Mouse (Mus musculus): ENCODE data around the gene Tcaf2. TPM values are rescaled to one million over a fixed set of nuclear protein-coding genes. Genes with fewer than 3 reads are reported as not detected.
A peak's percentile ranks its signal among the peaks of the same experiment; 100 is the strongest.

The Tcaf2 gene
- total RNA-seq, 1 experiment from 2014 or later = 0.20 TPM

DNA sequence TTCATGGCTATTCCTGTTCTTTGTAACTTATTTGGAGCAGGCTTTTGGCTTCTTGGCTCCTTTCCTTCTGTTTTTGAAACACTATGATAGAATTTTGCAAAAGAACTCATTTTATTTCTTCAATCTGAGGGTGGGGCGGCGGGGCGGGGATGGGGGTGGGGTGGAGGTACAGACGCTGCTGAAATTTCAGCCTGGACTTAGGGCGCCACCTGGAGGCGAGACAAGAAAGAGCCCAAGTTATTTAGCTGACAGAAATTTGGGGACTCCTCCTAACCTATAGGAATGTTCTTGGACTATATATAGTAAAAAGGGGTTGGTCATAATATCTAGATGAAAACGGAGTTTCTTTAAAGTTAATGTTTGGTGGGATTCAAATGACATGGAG, 61.6 kb downstream of the Tcaf2 start:
- ATAC-seq (replicated peaks in 1 of 2; ENCODE audit: insufficient read depth in 1 of 2, low FRiP score in 2 of 2, low TSS enrichment in 1 of 2, low read depth in 1 of 2, poor library complexity in 2 of 2, severe bottlenecking in 2 of 2) = peak; percentile 49 to 51; a peak in 1 of 4 replicates

GRCm38 (mm10) chr6:42582741-42583487, 62.1 kb downstream of the Tcaf2 start:
- no peak for ATAC-seq (replicated peaks in 1 of 2; ENCODE audit: insufficient read depth in 1 of 2, low FRiP score in 2 of 2, low TSS enrichment in 1 of 2, low read depth in 1 of 2, poor library complexity in 2 of 2, severe bottlenecking in 2 of 2)

GRCm38 (mm10) chr6:42578678-42579077, 66.4 kb downstream of the Tcaf2 start:
- no peak for ATAC-seq (replicated peaks in 1 of 2; ENCODE audit: insufficient read depth in 1 of 2, low FRiP score in 2 of 2, low TSS enrichment in 1 of 2, low read depth in 1 of 2, poor library complexity in 2 of 2, severe bottlenecking in 2 of 2)

DNA sequence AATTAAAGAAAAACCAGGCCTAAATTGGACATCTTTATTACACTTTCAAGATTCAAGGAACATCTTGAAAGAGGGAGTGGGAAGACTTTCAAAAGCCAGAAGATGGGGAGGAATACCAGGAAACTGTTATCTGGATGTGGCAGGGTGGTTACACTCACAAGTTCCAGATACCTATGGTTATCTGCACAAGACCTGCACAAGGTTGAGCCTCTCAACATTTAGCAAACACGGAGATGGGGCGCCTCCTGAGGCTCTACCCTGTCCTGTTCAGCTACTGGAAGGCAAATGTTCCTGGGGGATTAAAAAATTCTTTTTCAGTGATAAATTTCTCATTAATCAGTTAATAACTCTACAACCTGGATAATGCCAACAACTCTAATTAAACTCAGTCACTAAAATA, 67.6 kb downstream of the Tcaf2 start:
- no peak for ATAC-seq (replicated peaks in 1 of 2; ENCODE audit: insufficient read depth in 1 of 2, low FRiP score in 2 of 2, low TSS enrichment in 1 of 2, low read depth in 1 of 2, poor library complexity in 2 of 2, severe bottlenecking in 2 of 2)

Other genes with a start within 250 kb of the Tcaf2 start
- not detected in 2 replicates for gene Tas2r143, start 245.0 kb downstream of the Tcaf2 start, total RNA-seq (2017)
- gene Tas2r135, start 239.8 kb downstream of the Tcaf2 start, total RNA-seq (2017) = not detected in 2 replicates
- gene Tas2r126, start 210.7 kb downstream of the Tcaf2 start, total RNA-seq (2017) = not detected in 2 replicates
- gene Olfr458, start 180.1 kb downstream of the Tcaf2 start, total RNA-seq (2017) = not detected in 2 replicates
- not detected in 2 replicates for gene Olfr457, start 168.9 kb downstream of the Tcaf2 start, total RNA-seq (2017)
- gene Olfr456, start 158.0 kb downstream of the Tcaf2 start, total RNA-seq (2017) = not detected in 2 replicates
- not detected in 2 replicates for gene Olfr455, start 97.7 kb downstream of the Tcaf2 start, total RNA-seq (2017)
- not detected in 2 replicates for gene Tcaf3, start 47.6 kb downstream of the Tcaf2 start, total RNA-seq (2017)
- gene Tcaf1, start 64.8 kb upstream of the Tcaf2 start, total RNA-seq (2017) = 3.0 and 12.7 TPM in 2 replicates
- not detected in 2 replicates for gene Olfr453, start 94.1 kb upstream of the Tcaf2 start, total RNA-seq (2017)
- not detected in 2 replicates for gene Olfr38, start 111.2 kb upstream of the Tcaf2 start, total RNA-seq (2017)
- gene Olfr452, start 139.8 kb upstream of the Tcaf2 start, total RNA-seq (2017) = not detected in 2 replicates
- not detected in 2 replicates for gene Olfr450, start 166.7 kb upstream of the Tcaf2 start, total RNA-seq (2017)
- gene Olfr449, start 189.1 kb upstream of the Tcaf2 start, total RNA-seq (2017) = not detected in 2 replicates
- not detected in 2 replicates for gene Olfr448, start 245.2 kb upstream of the Tcaf2 start, total RNA-seq (2017)

Data from hematopoietic stem cell, adult 5-6 weeks (primary cell).